Mouse (Mus musculus): ENCODE measurements around the gene Trnau1ap.
"Not testable (repeated sequence)": the region's sequence is repeated elsewhere in the genome, so short reads cannot be mapped to it uniquely, and the experiment has no call there.

Gene Trnau1ap

GRCm38 (mm10) chr4:132301486-132301885 is 27.9 kb downstream of the Trnau1ap start:
- DNase-seq (ENCODE audit: low read depth), result no peak

- no peak for DNase-seq (ENCODE audit: low read depth)
Observed at GRCm38 (mm10) chr4:132299849-132300248, 29.5 kb downstream of the Trnau1ap start.

GRCm38 (mm10) chr4:132295696-132296390 is 33.5 kb downstream of the Trnau1ap start:
- DNase-seq (ENCODE audit: low read depth), result peak; percentile 52

DNA sequence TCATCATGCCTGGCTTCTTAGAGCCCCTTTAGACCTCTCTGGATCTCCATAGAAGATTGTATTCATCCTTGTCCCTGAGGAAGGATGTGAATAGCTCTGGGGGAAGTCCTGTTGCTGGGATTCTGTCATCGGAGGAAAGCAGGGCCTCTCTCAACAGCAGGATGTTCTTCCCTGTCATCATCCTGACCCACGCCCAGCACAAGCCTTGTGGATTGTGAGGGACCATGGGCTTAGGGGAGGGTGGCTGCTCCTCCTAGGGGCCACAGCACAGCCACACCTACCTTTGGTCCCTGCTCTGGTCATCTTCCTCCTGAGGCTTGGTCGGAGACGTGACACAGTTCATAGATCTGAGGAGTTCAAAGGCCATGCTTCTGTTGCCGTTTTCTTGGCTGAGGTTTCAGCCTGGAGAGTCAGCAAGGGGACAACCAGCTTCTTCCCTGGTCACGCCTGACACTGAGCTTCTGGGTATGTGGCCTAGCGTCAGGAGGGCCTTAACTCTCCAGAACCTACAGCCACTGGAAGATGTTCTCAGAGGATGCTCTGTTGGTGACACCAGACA is 35.6 kb downstream of the Trnau1ap start:
- no peak for DNase-seq (ENCODE audit: low read depth)

- peak; percentile 42 for DNase-seq (ENCODE audit: low read depth)
Observed at GRCm38 (mm10) chr4:132292988-132293387, 36.4 kb downstream of the Trnau1ap start.

DNA sequence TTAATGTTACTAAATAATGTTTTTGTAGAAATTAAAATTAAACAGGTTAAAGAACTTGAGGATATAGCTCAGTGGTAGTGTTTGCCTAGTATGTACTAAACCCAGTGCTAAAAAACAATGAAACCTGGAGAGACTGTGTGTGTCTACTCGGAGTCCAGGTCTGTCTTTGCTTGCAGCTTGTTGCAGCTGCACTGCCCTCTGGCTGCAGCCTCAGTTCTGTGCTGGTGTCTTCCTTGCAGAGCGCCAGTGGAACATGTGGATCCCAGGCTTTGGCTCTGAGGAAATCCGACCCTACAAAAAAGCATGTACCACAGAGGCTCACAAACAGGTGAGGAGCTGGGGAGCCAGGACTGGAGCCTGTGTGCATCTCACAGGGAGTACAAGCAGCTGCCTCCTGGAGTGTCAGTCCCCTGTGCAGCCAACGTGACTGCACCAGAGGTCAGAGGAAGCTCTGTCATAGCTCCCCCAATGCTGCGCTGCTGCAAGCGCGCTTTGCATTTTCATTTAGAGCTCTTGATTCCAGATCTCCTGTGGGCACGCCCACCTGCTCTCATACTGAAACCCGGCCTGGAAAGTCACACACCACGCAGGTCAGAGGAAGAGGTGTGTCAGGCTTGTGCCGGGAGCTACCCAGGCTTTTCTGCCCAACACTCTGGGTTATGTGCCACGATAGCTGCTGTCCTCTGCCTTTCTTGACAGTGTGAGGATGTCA is 37.6 kb downstream of the Trnau1ap start:
- no peak for DNase-seq (ENCODE audit: low read depth)

- DNase-seq (ENCODE audit: low read depth), result no peak
Observed at GRCm38 (mm10) chr4:132291056-132291455, 38.3 kb downstream of the Trnau1ap start.

DNA sequence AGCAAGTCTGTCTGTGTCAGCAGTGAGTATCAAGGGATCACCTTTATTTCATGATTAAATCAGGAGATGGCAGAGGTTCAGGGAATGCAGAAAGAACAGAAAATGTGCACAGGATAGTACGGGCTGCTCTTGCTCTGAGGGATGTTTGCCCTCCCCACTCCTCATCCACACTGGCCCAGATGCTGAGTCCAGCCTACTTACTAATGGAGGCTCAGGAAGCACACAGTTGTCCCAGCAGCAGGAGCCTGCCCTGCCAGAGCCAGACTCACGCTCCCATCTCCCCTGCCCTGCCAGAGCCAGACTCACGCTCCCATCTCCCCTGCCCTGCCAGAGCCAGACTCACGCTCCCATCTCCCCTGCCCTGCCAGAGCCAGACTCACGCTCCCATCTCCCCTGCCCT is 40.5 kb downstream of the Trnau1ap start:
- not testable (repeated sequence) for DNase-seq (ENCODE audit: low read depth)

- DNase-seq (ENCODE audit: low read depth), result no peak
Observed at GRCm38 (mm10) chr4:132275949-132276348, 53.4 kb downstream of the Trnau1ap start.

GRCm38 (mm10) chr4:132274156-132274862 is 55.0 kb downstream of the Trnau1ap start, which contains the start of gene Taf12:
Taf12 (plus strand) TSS chr4:132274375.
- DNase-seq (ENCODE audit: low read depth), result peak; percentile 95

GRCm38 (mm10) chr4:132273166-132273565 is 56.2 kb downstream of the Trnau1ap start:
- peak; percentile 67 for DNase-seq (ENCODE audit: low read depth)

DNA sequence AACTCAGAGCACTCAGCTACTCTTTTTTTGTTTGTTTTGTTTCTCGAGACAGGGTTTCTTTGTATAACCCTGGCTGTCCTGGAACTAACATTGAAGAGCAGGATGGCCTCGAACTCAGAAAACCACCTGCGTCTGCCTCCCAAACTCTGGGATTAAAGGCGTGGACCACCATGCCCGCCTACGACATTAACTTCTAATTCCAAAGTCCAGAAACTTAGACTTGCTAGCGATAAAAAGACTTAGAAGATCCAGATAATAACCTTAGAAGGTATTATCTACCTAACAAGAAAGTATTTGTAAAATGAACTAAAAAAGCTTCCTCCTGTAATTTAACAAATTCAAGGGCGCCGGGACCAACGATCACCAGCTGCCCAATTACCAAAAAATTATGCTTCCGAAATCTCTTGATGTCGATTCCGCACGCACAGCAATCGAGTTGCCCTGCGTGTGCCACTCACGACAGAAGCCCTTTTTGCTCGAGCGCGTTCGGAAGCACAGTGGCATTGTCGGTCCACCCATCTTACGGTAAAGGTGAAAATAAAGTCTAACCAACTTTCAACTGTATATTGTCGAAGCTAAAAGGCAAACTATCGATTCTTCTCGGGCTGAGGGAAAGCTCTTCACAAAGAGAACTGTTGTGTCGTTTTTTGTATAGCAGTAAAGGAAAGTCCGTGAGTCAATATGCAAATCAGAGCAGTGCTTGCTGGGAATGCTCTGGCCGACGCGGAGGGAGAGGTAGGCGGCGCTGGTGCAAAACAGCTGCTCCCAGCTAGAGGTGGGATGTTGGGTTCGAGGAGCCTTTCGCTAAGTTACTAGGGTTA is 59.4 kb downstream of the Trnau1ap start:
- DNase-seq (ENCODE audit: low read depth), result peak; percentile 99

DNA sequence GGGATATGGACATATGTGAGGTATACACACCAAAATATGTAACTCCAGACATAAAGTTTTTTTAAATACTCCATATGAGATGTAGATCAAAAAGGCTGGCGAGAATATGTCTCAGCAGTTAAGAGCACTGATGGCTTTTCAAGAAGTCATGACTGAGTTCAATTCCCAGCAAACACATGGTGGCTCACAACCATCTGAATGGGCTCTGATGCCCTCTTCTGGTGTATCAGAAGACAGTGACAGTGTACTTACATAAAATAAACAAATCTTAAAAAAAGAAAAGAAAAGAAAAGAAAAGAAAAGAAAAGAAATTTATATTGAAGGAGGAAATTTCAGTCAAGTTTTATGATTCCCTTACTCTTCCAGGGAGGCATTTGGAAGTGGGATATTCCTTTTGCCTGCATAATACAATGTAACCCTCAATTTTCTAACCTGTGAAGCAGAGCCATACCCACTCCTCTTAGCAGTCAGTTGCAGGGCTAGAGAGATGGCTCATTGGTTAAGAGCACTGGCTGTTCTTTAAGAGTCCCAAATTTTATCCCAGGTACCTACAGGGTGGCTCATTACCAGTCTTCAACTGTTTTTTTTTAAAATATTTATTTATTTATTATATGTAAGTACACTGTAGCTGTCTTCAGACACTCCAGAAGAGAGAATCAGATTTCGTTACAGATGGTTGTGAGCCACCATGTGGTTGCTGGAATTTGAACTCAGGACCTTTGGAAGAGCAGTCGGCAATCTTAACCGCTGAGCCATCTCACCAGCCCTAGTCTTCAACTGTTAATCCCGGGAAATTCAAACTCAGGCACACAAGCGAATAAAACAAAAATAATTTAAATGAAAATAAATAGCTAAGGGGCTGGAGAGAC is 60.2 kb downstream of the Trnau1ap start:
- DNase-seq (ENCODE audit: low read depth), result peak; percentile 88

DNA sequence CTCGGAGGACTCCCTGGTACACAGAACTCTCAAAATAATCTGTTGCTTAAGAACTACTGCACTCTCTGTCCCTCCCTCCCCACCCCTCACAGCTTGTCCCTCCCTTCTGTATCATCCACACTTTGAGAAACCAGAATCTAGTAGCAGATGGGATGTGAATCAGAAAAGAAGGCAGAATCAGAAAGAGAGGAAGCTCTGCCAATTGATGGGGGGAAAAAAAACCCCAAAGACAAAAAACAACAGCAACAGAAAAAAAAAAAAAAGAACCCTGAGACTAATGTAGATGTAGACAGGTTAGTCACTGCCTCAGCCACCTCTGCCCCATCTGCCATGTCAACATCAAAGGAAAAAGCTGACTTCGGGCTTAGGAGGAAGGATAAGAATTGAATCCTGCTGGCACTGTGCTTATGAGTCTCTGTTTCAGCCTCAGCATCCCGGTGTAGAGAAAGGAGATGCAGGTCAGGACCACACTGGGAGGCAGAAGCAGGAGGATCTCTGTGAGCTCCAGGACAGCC is 62.4 kb downstream of the Trnau1ap start:
- DNase-seq (ENCODE audit: low read depth), result no peak

- DNase-seq (ENCODE audit: low read depth), result peak; percentile 54
Observed at GRCm38 (mm10) chr4:132263313-132263712, 66.0 kb downstream of the Trnau1ap start.

- DNase-seq (ENCODE audit: low read depth), result no peak
Observed at GRCm38 (mm10) chr4:132262358-132262616, 67.1 kb downstream of the Trnau1ap start.
